Mouse (Mus musculus) forebrain, embryonic 11.5 days (tissue): ENCODE data around the gene Saa4. TPM values are rescaled to one million over a fixed set of nuclear protein-coding genes. Genes with fewer than 3 reads are reported as not detected.
"Not testable (repeated sequence)": the region's sequence is repeated elsewhere in the genome, so short reads cannot be mapped to it uniquely, and the experiment has no call there.

Experiments used
- ATAC-seq: fragments of 200-750 bp; cut with Nextera tagmentation; replicated peaks from 2 replicates; pipeline ENCODE4 v1.8.0; 2017; ENCODE audit warnings: moderate TSS enrichment; ENCODE audit not compliant: low FRiP score
- DNase-seq: peaks from one replicate; pipeline ENCODE4 v3.0.0-alpha.2; 2017; ENCODE audit warnings: low spot score
- H3K27ac ChIP-seq: fragments of 300-500 bp; sonication (generic); 2 replicates; pipeline ENCODE4 v1.5.1; 2014; ENCODE audit warnings: low read depth, low read length
- H3K27me3 ChIP-seq: fragments of 300-500 bp; sonication (generic); 2 replicates; pipeline ENCODE4 v1.6.1; 2014; ENCODE audit warnings: mild to moderate bottlenecking, low read length, mixed read lengths; ENCODE audit not compliant: control insufficient read depth, insufficient read depth
- H3K36me3 ChIP-seq: fragments of 300-500 bp; sonication (generic); 2 replicates; pipeline ENCODE4 v1.6.1; 2014; ENCODE audit warnings: mild to moderate bottlenecking, low read length, moderate library complexity, mixed read lengths; ENCODE audit not compliant: control insufficient read depth, insufficient read depth
- H3K4me1 ChIP-seq: fragments of 300-500 bp; sonication (generic); replicated peaks from 2 replicates; pipeline ENCODE4 v1.6.1; 2014; ENCODE audit warnings: low read length, mixed read lengths; ENCODE audit not compliant: control insufficient read depth, insufficient read depth
- H3K4me2 ChIP-seq: fragments of 300-500 bp; sonication (generic); 2 replicates; pipeline ENCODE4 v1.6.1; 2014; ENCODE audit warnings: low read depth, mild to moderate bottlenecking, low read length, moderate library complexity, mixed read lengths; ENCODE audit not compliant: severe bottlenecking
- H3K4me3 ChIP-seq: fragments of 300-500 bp; sonication (generic); 2 replicates; pipeline ENCODE4 v1.5.1; 2014; ENCODE audit warnings: low read depth, low read length
- H3K9ac ChIP-seq: fragments of 300-500 bp; sonication (generic); 2 replicates; pipeline ENCODE4 v1.6.1; 2014; ENCODE audit warnings: low read length
- H3K9me3 ChIP-seq: fragments of 300-500 bp; sonication (generic); 2 replicates; pipeline ENCODE4 v1.6.1; 2016; ENCODE audit warnings: low read length, mixed read lengths; ENCODE audit not compliant: control insufficient read depth
- WGBS: fragments of 180-500 bp; shearing (Covaris S2); extraction: QIAGEN DNeasy Blood & Tissue Kit; methylation state at CpG from one replicate; pipeline ENCODE4 v1.1.7; 2014; 5-methylcytosine and 5-hydroxymethylcytosine counted together
- polyA plus RNA-seq: library from polyadenylated mRNA; unstranded; fragments of >200 nt; fragmentation: Nextera tagmentation; extraction: Ambion mirVana; gene quantifications from 2 replicates; pipeline ENCODE4 v1.2.1, GENCODE M21; 2014

Saa4 gene
- polyA plus RNA-seq, 1 experiment from 2014 or later: not detected

DNA sequence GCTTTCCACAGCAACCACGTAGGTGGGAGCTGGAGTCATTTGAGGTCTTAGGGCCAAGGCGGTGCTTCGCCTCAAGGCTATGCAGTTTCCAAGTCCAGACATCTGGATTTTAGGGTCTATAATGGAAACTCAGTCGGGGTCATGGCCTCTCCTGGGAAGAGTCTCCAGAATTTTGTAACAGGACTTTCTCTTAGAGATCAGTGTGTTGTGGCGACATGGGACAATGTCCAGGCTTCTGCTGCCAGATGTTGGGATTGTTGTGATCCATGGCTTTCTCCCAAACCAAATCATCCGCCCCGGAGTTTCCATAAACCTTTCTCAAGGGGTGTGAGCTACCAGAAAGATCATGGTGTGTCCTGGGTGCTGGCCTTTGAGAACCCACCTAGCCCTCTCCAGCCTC is 14.0 kb upstream of the Saa4 start:
- no peaks in the 10 kb centered on the region for H3K9me3 ChIP-seq
- no peak overlapping the region for H3K4me2 ChIP-seq
- 88% methylated on average over 7 of the region's 7 CpGs for WGBS
- no peaks in the 10 kb centered on the region for H3K4me1 ChIP-seq
- H3K9ac ChIP-seq: no peak overlapping the region
- H3K27ac ChIP-seq: no peak overlapping the region
- ATAC-seq: no peak
- no peak overlapping the region for H3K4me3 ChIP-seq
- H3K27me3 ChIP-seq: no peaks in the 10 kb centered on the region
- no peaks in the 10 kb centered on the region for H3K36me3 ChIP-seq
- no peak for DNase-seq

DNA sequence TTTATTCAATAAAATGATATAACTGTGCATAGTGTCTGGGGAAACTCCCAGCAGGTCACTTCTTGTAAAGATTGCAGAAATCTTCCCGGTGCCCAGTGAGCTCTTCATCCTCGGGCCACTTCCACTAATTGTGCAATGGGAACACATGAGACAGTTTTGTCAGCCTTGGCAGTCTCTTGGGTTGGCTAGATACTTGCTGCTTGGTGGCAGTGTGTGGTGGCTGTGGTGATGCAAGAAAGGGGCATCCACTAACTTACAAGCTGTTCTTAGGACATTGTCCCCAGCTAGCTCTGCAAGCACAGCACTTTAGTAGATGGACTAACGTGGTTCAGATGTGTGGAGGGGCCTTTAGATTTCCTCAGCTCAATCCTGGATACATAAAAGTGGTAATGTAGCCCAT is 13.4 kb upstream of the Saa4 start:
- 82% methylated on average over 3 of the region's 3 CpGs for WGBS

DNA sequence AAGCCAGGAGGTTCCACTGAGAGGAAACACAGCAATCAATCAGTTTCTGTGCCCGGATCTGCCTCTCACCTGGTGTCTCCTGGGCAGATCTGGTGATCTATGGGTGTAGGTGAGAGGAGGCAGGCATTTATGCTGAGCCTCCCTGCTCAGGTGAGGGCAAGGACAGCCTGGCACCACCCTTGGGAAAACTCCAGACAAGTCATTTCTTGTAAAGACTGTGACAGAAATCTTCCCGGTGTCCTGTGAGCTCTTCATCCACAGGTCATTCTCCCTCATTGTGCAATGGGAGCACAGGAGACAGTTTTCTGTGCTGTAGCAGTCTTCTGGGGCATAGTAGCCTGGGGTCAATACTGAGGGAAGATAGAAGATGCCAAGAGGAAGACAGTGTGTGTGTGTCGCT is 10.5 kb upstream of the Saa4 start, which contains the start of gene Saa1:
Saa1 (minus strand) TSS at position 101 of the 400 bp plus-strand sequence.
- WGBS: 86% methylated on average over 3 of the region's 3 CpGs
- not testable (repeated sequence) for ATAC-seq, H3K36me3 ChIP-seq, H3K27me3 ChIP-seq, DNase-seq, H3K9ac ChIP-seq, H3K4me2 ChIP-seq, H3K4me1 ChIP-seq, H3K27ac ChIP-seq, H3K4me3 ChIP-seq, H3K9me3 ChIP-seq

More for the DNA sequence above, 13.4 kb upstream of the Saa4 start:
- Histone ChIP-seq H3K27me3 (no peaks in the 10 kb centered on the region), H3K4me2 (no peak overlapping the region), H3K4me3 (no peak overlapping the region), H3K27ac (no peak overlapping the region), H3K36me3 (no peaks in the 10 kb centered on the region), H3K4me1 (no peaks in the 10 kb centered on the region), H3K9ac (no peak overlapping the region), H3K9me3 (no peaks in the 10 kb centered on the region)
- ATAC-seq: no peak
- DNase-seq: no peak

DNA sequence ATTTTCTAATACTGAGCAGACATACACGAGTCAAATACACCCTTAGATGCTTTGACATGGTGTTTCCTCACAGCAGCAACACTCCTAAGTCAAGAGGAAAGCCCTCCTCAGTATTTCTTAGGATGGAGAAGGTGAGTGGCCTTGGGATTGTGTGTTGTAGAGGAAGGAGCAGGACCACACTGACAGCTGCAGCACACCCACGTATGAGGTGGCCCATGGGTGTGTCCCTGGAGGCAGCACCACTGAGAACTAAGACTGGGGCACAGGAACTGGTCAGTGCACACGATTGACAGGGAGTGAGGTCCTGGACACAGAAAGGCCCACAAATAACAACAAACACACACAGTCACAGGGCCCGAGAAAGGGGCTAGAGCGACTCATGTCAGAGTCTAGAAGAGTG is 7.6 kb upstream of the Saa4 start:
- H3K9ac ChIP-seq, H3K4me1 ChIP-seq, H3K36me3 ChIP-seq, H3K4me3 ChIP-seq, H3K9me3 ChIP-seq, H3K4me2 ChIP-seq, H3K27me3 ChIP-seq, ATAC-seq, DNase-seq, H3K27ac ChIP-seq: not testable (repeated sequence)
- 90% methylated on average over 5 of the region's 5 CpGs for WGBS

DNA sequence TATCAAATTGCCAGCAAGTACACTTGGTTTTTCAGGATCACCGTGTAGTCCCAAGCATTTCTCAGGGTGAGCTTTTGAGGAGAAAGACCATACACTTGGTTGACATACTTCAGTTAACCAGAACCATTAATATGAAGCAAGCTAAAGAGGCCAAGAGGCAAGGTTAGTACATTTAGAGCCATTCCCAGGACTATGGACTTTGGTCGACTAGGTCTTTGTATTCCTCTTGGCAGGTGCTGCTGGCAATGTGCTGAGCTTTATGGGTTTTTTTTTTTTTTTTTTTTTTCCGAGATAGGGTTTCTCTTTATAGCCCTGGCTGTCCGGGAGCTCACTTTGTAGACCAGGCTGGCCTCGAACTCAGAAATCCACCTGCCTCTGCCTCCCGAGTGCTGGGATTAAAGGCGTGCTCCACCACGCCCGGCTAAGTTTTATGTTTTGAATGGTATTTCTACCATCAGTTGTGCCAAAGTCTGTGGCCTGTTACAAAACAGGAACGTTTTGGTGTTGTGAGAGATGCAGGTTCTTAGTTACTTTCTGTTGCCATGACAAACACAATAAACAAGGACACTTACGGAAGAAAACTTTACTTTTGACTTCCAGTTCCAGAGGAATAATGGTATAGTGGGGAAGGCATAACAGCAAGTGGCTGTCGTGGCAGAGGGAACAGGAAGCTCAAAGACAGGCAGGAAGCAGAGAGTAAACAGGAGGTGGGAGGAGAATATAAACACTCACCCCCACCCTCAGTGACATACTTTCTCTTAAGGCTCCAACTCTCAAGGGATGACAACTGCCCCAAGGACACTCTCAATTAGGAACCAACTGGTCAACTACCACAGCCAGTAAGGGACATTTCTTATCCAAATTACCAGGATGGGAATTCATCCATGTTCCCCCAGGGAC is 6.4 kb upstream of the Saa4 start:
- ATAC-seq (no peak), DNase-seq (no peak)
- Histone ChIP-seq H3K9ac (no peak overlapping the region), H3K27me3 (no peaks in the 10 kb centered on the region), H3K27ac (no peak overlapping the region), H3K4me2 (no peak overlapping the region), H3K9me3 (no peaks in the 10 kb centered on the region), H3K4me3 (no peak overlapping the region), H3K36me3 (no peaks in the 10 kb centered on the region), H3K4me1 (no peaks in the 10 kb centered on the region)
- WGBS: 84% methylated on average over 12 of the region's 12 CpGs

DNA sequence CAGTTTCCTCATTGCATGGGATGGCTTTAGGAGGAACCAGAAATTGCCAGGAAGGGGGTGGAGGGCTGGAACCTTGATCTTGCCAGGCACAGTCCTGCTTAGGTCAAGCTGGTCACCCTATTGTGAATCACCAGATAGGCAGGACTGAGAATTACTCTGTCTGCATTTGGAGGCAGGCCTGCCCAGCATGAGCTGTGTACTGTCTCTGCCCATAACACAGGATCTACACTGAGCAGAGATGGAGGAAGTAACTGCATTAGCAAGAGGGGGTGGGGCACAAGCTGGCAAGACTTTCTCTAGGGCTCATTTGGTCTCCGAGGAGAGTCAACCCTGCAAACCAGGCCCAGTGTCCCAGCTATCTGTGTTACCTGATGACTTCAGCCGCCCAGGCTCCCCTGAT is 2.6 kb upstream of the Saa4 start:
- no peak for ATAC-seq
- WGBS: 92% methylated on average over 2 of the region's 2 CpGs
- no peak for DNase-seq

DNA sequence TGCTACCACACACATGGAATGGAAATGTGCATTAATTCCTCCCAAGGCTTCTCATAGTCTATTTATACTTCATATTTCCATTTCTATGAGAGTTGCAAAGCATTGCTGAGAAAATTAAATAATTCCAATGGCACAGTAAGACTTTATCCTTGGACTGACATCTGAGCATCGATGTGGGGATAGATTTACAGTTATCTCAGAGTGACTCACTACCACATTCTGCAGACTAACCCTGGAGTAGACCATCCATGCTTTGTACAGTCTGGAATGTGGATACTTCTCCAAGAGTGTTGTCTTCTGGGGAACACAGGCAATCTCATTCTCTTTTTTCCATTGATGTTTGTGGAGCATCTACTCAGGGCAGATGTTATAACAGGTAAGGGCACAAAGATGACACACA is 4.8 kb downstream of the Saa4 start:
- Histone ChIP-seq H3K4me3 (no peak overlapping the region), H3K27ac (no peak overlapping the region), H3K4me2 (no peak overlapping the region), H3K9ac (no peak overlapping the region), H3K4me1 (no peaks in the 10 kb centered on the region), H3K36me3 (no peaks in the 10 kb centered on the region), H3K9me3 (no peaks in the 10 kb centered on the region), H3K27me3 (no peaks in the 10 kb centered on the region)
- 92% methylated on average over 1 of the region's 1 CpGs for WGBS
- no peak for ATAC-seq
- no peak for DNase-seq

More for the DNA sequence above, 2.6 kb upstream of the Saa4 start:
- no peak overlapping the region for H3K9ac ChIP-seq
- H3K36me3 ChIP-seq: no peaks in the 10 kb centered on the region
- H3K4me2 ChIP-seq: no peak overlapping the region
- no peaks in the 10 kb centered on the region for H3K9me3 ChIP-seq
- no peak overlapping the region for H3K27ac ChIP-seq
- H3K4me1 ChIP-seq: no peaks in the 10 kb centered on the region
- no peak overlapping the region for H3K4me3 ChIP-seq
- no peaks in the 10 kb centered on the region for H3K27me3 ChIP-seq

DNA sequence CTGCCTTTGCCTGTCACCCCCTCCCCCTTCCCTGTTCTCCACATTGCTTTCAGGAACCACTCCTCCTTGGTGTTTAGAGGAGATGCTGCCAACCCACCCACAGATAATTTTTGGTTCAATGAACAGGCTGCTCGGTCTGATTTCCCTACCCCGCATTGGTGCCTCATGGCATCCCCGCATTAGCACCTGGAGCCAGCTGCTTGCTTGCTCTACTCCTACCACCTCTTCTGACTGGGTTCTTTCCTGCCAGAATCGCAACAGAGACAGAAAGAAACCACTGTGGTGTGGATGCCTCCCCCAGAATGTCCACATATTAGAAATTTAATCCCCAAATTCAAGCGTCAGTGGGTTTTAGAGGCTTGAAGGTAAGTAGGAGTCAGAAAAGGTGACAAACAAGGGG is 8.0 kb downstream of the Saa4 start:
- no peaks in the 10 kb centered on the region for H3K27me3 ChIP-seq
- H3K9me3 ChIP-seq: no peaks in the 10 kb centered on the region
- no peak overlapping the region for H3K4me3 ChIP-seq
- H3K4me2 ChIP-seq: no peak overlapping the region
- no peak for DNase-seq
- H3K4me1 ChIP-seq: no peaks in the 10 kb centered on the region
- ATAC-seq: no peak
- 78% methylated on average over 5 of the region's 5 CpGs for WGBS
- H3K9ac ChIP-seq: no peak overlapping the region
- H3K27ac ChIP-seq: no peak overlapping the region
- H3K36me3 ChIP-seq: no peaks in the 10 kb centered on the region

DNA sequence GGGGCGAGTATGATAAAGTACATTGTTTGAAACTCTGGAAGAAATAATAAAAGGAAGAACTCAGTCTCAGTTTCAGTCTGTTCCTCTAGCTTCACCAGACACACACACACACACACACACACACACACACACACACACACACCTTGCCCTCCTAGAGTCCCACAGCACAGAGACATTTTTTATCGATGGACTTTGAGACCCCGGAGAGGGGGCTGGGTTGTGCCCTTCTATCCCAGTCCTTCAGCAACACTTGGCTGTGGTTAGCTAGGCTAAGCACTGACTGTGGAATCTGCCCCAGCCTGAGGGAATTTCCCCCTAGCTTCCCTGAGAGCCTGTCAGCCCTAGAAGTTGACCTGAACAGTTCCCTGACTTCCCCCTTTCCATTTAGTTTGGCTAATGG is 8.6 kb downstream of the Saa4 start:
- Histone ChIP-seq H3K9ac (no peak overlapping the region), H3K36me3 (no peaks in the 10 kb centered on the region), H3K27me3 (no peaks in the 10 kb centered on the region), H3K4me3 (no peak overlapping the region), H3K4me2 (no peak overlapping the region), H3K4me1 (no peaks in the 10 kb centered on the region), H3K9me3 (no peaks in the 10 kb centered on the region), H3K27ac (no peak overlapping the region)
- DNase-seq (no peak), ATAC-seq (no peak)
- WGBS: 89% methylated on average over 3 of the region's 3 CpGs
